Mouse (Mus musculus) urinary bladder, adult 18-20 months (tissue): ENCODE data around the gene Jakmip3.

Experiments
- DNase-seq, 2 experiments: peaks; one replicate each; pipeline ENCODE4 v3.0.0; 2022; ENCODE audit warnings: low spot score in 2 of 2, mixed read lengths in 2 of 2

Jakmip3 gene

GRCm38 (mm10) chr7:139096399-139096798 is 155.9 kb downstream of the Jakmip3 start:
- DNase-seq, result no peak

- no peak for DNase-seq
Observed at GRCm38 (mm10) chr7:139100531-139101095, 160.1 kb downstream of the Jakmip3 start.

DNA sequence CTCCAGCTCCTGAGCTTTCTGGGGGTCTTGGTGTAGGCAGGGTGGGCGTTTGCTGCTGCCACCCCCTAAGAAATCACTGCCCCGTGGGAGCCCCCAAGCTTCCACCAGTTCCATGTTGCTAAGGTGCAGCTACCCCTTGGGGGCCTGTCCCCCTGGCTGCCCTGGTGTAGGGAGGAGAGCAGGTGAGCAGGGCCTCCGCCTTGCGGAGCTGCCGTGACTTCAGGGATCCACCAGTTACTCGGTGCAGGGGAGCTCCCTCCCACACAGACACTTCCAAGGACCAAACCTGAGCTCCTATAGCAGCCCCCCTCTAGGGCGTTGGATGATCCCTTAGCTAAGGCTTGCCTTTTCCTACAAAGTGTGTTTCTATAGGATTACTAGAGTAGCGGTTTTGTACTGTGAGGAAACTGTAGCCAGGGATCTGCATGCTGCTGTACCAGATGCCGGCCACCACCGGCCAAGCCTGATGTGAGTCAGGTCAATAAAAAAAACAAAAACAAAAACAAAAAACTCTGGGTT is 160.8 kb downstream of the Jakmip3 start:
- no peak for DNase-seq

GRCm38 (mm10) chr7:139101826-139102225 is 161.3 kb downstream of the Jakmip3 start:
- DNase-seq, result no peak

DNA sequence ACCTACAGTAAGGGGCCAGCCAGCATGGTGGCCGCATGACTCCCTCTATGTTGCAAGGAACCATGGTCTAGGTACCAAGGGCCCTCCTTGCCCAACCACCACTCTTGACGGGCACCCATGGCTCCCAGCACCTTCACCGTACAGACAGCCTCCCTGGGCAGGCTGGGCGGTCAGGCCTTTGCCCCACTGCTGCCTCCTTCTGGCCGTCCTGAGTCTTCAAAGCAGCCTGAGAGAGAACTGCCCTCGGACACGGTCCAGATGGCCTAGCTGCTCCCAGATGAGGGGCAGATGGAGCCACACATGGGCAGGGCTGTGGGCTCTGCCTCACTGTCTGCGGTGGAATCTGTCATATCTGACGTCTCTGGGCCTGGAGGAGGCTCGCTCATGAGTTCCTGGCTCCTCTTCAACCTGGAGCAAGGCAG is 163.4 kb downstream of the Jakmip3 start:
- no peak for DNase-seq

- DNase-seq, result no peak
Observed at GRCm38 (mm10) chr7:139105076-139105475, 164.5 kb downstream of the Jakmip3 start.

DNA sequence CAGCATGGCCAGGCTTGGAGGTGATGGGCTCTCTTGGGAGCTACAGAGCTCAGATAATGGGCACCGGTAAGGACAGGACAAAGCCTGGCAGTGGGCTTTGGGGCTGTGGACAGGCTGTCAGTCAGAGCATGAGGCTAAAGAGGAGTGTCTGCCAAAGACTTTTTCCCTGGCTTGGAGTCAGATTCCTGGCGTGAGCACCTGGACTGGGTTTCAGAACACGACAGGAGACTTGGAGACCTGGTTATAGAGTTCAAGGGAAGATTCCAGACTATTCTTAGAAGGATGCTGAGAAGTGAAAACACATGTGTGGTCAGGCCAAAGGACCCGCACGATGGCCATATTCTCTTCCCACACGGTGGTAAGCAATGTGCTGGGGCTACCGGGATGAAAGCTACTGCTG is 165.2 kb downstream of the Jakmip3 start:
- no peak for DNase-seq

GRCm38 (mm10) chr7:139107908-139108650 is 167.5 kb downstream of the Jakmip3 start:
- no peak for DNase-seq

GRCm38 (mm10) chr7:139119152-139119774 is 178.7 kb downstream of the Jakmip3 start:
- peak; percentile 67 to 82 for DNase-seq

GRCm38 (mm10) chr7:139119775-139120153 is 179.2 kb downstream of the Jakmip3 start:
- no peak for DNase-seq

DNA sequence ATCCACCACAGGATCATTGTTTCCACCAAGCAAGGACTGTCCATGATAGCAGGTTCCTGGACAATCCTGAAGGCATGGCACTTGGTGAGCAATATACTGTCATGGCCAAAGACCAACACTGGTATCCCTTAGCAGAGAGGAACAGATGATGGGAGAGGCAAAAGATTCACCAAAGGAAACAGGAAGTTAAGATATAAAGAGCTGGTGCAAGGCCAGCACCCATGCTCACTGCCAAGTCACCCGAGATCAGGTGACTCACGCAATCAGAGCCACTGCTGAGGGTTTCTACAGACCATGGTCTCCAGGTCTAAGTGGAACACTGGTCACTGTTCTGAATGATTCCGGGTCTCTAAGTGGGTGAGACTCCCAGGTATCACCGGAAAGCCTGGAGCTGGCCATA is 185.4 kb downstream of the Jakmip3 start:
- DNase-seq, result no peak

DNA sequence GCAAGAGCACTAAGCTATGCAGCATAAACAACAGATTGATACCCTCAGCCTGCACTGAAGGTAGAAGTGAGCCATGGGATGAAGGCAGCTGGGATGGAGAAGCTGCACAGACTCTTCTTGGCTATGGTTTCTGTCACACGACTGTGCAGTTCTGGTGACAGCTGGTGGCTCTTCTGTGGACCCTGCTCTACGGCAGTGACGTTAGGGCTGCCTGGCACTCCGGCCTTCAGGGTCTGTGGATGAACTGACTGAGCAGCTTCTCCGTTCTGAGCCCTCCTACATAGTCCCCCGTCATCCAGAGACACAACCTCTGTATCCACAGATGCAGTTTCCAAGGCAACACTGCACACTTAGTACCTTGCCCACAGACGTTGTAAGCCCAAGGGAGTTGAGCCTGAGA is 186.0 kb downstream of the Jakmip3 start:
- no peak for DNase-seq

- DNase-seq, result no peak
Observed at GRCm38 (mm10) chr7:139128994-139129393, 188.5 kb downstream of the Jakmip3 start.

- DNase-seq, result no peak
Observed at GRCm38 (mm10) chr7:139130361-139130760, 189.8 kb downstream of the Jakmip3 start.

GRCm38 (mm10) chr7:139131538-139131937 is 191.0 kb downstream of the Jakmip3 start:
- no peak for DNase-seq

- no peak for DNase-seq
Observed at GRCm38 (mm10) chr7:139133446-139133845, 192.9 kb downstream of the Jakmip3 start.
